Mouse (Mus musculus): ENCODE measurements around the gene Cdh8.

GRCm38 (mm10) chr8:99098453-99098852, 317.8 kb downstream of the Cdh8 start:
- TF ChIP-seq POLR2A (IDR thresholded peaks at IDR 0.05; ENCODE audit: control insufficient read depth in 1 of 2, insufficient read depth in 1 of 2, low read depth in 1 of 2, low read length in 2 of 2, poor library complexity in 1 of 2), result no peak
- TF ChIP-seq SIN3A (IDR thresholded peaks at IDR 0.05; ENCODE audit: low read length), result no peak
- no peak for TF ChIP-seq CHD2 (IDR thresholded peaks at IDR 0.05; ENCODE audit: low read length)
- no peak for TF ChIP-seq MAX (IDR thresholded peaks at IDR 0.05; ENCODE audit: low read length)
- TF ChIP-seq TBP (IDR thresholded peaks at IDR 0.05; ENCODE audit: low read depth, low read length), result no peak
- no peak for TF ChIP-seq CTCF (IDR thresholded peaks at IDR 0.05 in 2 of 3, conservative IDR thresholded peaks at IDR 0.05 in 1 of 3; ENCODE audit: control insufficient read depth in 1 of 3, insufficient read depth in 1 of 3, low read depth in 2 of 3, low read length in 3 of 3, poor library complexity in 1 of 3, severe bottlenecking in 1 of 3)
- no peak for TF ChIP-seq ZKSCAN1 (IDR thresholded peaks at IDR 0.05; ENCODE audit: low read depth, low read length)
- no peak for TF ChIP-seq HCFC1 (IDR thresholded peaks at IDR 0.05; ENCODE audit: low read depth, low read length)
- TF ChIP-seq TCF12 (IDR thresholded peaks at IDR 0.05; ENCODE audit: low read depth, low read length), result peak; percentile 65; the same call in 1 of the 2 replicates
- TF ChIP-seq TAL1 (IDR thresholded peaks at IDR 0.05; ENCODE audit: low read length), result no peak
- TF ChIP-seq POLR2AphosphoS5 (IDR thresholded peaks at IDR 0.05; ENCODE audit: borderline replicate concordance, low read depth, low read length), result no peak
- TF ChIP-seq MYB (IDR thresholded peaks at IDR 0.05; ENCODE audit: low read depth, low read length), result peak; percentile 61; the same call in 1 of the 2 replicates
